Mouse (Mus musculus) E14TG2a.4 (cell line): Measurements from ENCODE around the gene Med22.

ENCODE experiments used
- CTCF ChIP-seq: conservative IDR thresholded peaks from 2 replicates; pipeline ENCODE4 v1.5.1; 2014; ENCODE audit warnings: low read length
- POU5F1 ChIP-seq: IDR thresholded peaks from 2 replicates; pipeline ENCODE4 v1.6.1; 2014; ENCODE audit warnings: low read length, borderline replicate concordance

DNA sequence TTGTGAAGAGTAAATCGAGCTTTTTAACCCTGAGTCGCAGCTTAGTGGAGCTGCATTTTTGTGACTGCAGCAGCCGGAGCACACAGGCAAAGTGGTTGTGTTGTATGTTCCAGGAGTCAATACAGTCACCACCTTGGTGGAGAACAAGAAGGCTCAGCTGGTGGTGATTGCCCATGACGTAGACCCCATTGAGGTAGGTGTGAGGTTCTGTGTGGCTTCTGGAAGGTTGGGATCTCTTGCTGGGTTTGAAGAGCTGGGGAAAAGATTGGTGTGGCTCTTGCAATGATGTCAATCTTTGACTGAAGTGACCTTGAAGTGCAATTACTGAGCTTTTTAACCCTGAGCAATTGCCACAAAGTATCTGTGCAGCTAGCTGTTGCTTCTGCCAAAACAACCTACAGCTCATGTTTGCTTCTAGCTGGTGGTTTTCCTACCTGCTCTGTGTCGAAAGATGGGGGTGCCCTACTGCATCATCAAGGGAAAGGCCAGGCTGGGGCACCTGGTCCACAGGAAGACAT lies 1.8 kb upstream of the Med22 start:
- no peak for TF ChIP-seq CTCF
- TF ChIP-seq POU5F1, result no peak
